Mouse (Mus musculus): ENCODE results near the gene Hoxb2.

- TF ChIP-seq POLR2A (IDR thresholded peaks at IDR 0.05; ENCODE audit: control insufficient read depth, extremely low read depth, insufficient read depth, low read length, poor library complexity), result no peak
- no peak for TF ChIP-seq CTCF (IDR thresholded peaks at IDR 0.05; ENCODE audit: borderline replicate concordance, control insufficient read depth, extremely low read depth, insufficient read depth, low read length, poor library complexity)
Observed at GRCm38 (mm10) chr11:96318368-96319070, 31.8 kb upstream of the Hoxb2 start.

Data from thymus, adult 2 months (tissue).